Mouse (Mus musculus) right cerebral cortex, postnatal 4 days (tissue): Measurements from ENCODE around the gene Myh3.

Experiments
- DNase-seq: peaks from one replicate; pipeline ENCODE4 v3.0.0-alpha.2; 2022

Myh3 gene

GRCm38 (mm10) chr11:67078000-67078399 is at the start of gene Myh3:
TSS of gene Myh3 (plus strand) at chr11:67078300.
- DNase-seq, result no peak

GRCm38 (mm10) chr11:67030904-67031602 is 47.0 kb upstream of the Myh3 start:
- no peak for DNase-seq

- DNase-seq, result no peak
Measured at GRCm38 (mm10) chr11:67031603-67031915, 46.5 kb upstream of the Myh3 start.

GRCm38 (mm10) chr11:67034775-67035485 is 43.2 kb upstream of the Myh3 start:
- DNase-seq, result no peak

GRCm38 (mm10) chr11:67036229-67036628 is 41.9 kb upstream of the Myh3 start:
- DNase-seq, result no peak

- DNase-seq, result no peak
Measured at GRCm38 (mm10) chr11:67036892-67037291, 41.2 kb upstream of the Myh3 start.

GRCm38 (mm10) chr11:67039799-67040198 is 38.3 kb upstream of the Myh3 start:
- DNase-seq, result no peak

- no peak for DNase-seq
Measured at GRCm38 (mm10) chr11:67040483-67040882, 37.6 kb upstream of the Myh3 start.

- no peak for DNase-seq
Measured at GRCm38 (mm10) chr11:67043007-67043406, 35.1 kb upstream of the Myh3 start.

GRCm38 (mm10) chr11:67044959-67045358 is 33.1 kb upstream of the Myh3 start:
- no peak for DNase-seq

- no peak for DNase-seq
Measured at GRCm38 (mm10) chr11:67047199-67047598, 30.9 kb upstream of the Myh3 start.

GRCm38 (mm10) chr11:67048496-67048895 is 29.6 kb upstream of the Myh3 start:
- DNase-seq, result no peak

- no peak for DNase-seq
Measured at GRCm38 (mm10) chr11:67049256-67049655, 28.8 kb upstream of the Myh3 start.

GRCm38 (mm10) chr11:67051676-67052320 is 26.3 kb upstream of the Myh3 start:
- DNase-seq, result no peak

- peak; percentile 80 for DNase-seq
Measured at GRCm38 (mm10) chr11:67052321-67052952, 25.7 kb upstream of the Myh3 start, which contains the start of the genes Adprm and Sco1. TSS of gene Adprm (minus strand) at chr11:67052594. TSS of gene Sco1 (plus strand) at chr11:67052670.

- DNase-seq, result no peak
Measured at GRCm38 (mm10) chr11:67054754-67055365, 23.2 kb upstream of the Myh3 start.

GRCm38 (mm10) chr11:67061311-67061710 is 16.8 kb upstream of the Myh3 start:
- no peak for DNase-seq

GRCm38 (mm10) chr11:67062726-67063125 is 15.4 kb upstream of the Myh3 start:
- DNase-seq, result no peak

- no peak for DNase-seq
Measured at GRCm38 (mm10) chr11:67067741-67068140, 10.4 kb upstream of the Myh3 start.

GRCm38 (mm10) chr11:67072615-67073130 is 5.4 kb upstream of the Myh3 start:
- no peak for DNase-seq

- no peak for DNase-seq
Measured at GRCm38 (mm10) chr11:67075036-67075435, 3.1 kb upstream of the Myh3 start.

GRCm38 (mm10) chr11:67076781-67077180 is 1.3 kb upstream of the Myh3 start:
- no peak for DNase-seq

GRCm38 (mm10) chr11:67077435-67077834 is 665 bp upstream of the Myh3 start:
- DNase-seq, result no peak
